In genomic region chr19:6954046-6954445, GRCm38 (mm10) we compare ENCODE assay signal across 8 mouse cellular contexts. TPM values are rescaled to one million over a fixed set of nuclear protein-coding genes. Genes with fewer than 3 reads are reported as not detected.
DNase-seq lines count a peak whose midpoint lies in the region; ATAC-seq lines count a peak whose summit lies in the region.

No protein-coding gene starts in this region.

- ATAC-seq in heart, embryonic 12.5 days (ENCODE audit: insufficient number of reproducible peaks, low FRiP score): no peak
- no peak for ATAC-seq in limb, embryonic 11.5 days (ENCODE audit: insufficient number of reproducible peaks, low FRiP score, low TSS enrichment, low read depth)
- ATAC-seq in midbrain, embryonic 15.5 days (replicated peaks): no peak
- ATAC-seq in midbrain, embryonic 16.5 days: no peak

- peaks cover 57% of the 10 kb centered on the region for H3K36me3 ChIP-seq in heart, embryonic 10.5 days
- H3K36me3 ChIP-seq in heart, embryonic 12.5 days: peaks cover 47% of the 10 kb centered on the region
- H3K36me3 ChIP-seq in limb, embryonic 11.5 days (ENCODE audit: control insufficient read depth, insufficient read depth, low read length): peaks cover 5% of the 10 kb centered on the region; the same call in 1 of the 2 replicates
- H3K36me3 ChIP-seq in midbrain, embryonic 15.5 days (replicated peaks): no peaks in the 10 kb centered on the region
- H3K36me3 ChIP-seq in midbrain, embryonic 16.5 days (ENCODE audit: control insufficient read depth, insufficient read depth, low read length): no peaks in the 10 kb centered on the region

- H3K4me3 ChIP-seq in heart, embryonic 10.5 days: peak overlapping the region; percentile 5; the same call in 1 of the 2 replicates
- no peak overlapping the region for H3K4me3 ChIP-seq in heart, embryonic 12.5 days
- no peak overlapping the region for H3K4me3 ChIP-seq in limb, embryonic 11.5 days (ENCODE audit: low read depth, low read length)
- no peak overlapping the region for H3K4me3 ChIP-seq in midbrain, embryonic 15.5 days
- H3K4me3 ChIP-seq in midbrain, embryonic 16.5 days (ENCODE audit: low read depth, low read length): no peak overlapping the region

- H3K27me3 ChIP-seq in heart, embryonic 10.5 days (ENCODE audit: insufficient read depth, poor library complexity, severe bottlenecking): no peaks in the 10 kb centered on the region
- no peaks in the 10 kb centered on the region for H3K27me3 ChIP-seq in heart, embryonic 12.5 days (replicated peaks)
- H3K27me3 ChIP-seq in limb, embryonic 11.5 days (ENCODE audit: control insufficient read depth, insufficient read depth, low read length): no peaks in the 10 kb centered on the region
- no peaks in the 10 kb centered on the region for H3K27me3 ChIP-seq in midbrain, embryonic 15.5 days (replicated peaks)
- H3K27me3 ChIP-seq in midbrain, embryonic 16.5 days (ENCODE audit: control insufficient read depth, insufficient read depth, low read depth, low read length): no peaks in the 10 kb centered on the region

- H3K4me1 ChIP-seq in heart, embryonic 10.5 days: peaks cover 53% of the 10 kb centered on the region
- H3K4me1 ChIP-seq in heart, embryonic 12.5 days (replicated peaks): peaks cover 44% of the 10 kb centered on the region
- peaks cover 9% of the 10 kb centered on the region; the same call in 1 of the 2 replicates for H3K4me1 ChIP-seq in limb, embryonic 11.5 days (ENCODE audit: control insufficient read depth, insufficient read depth, low read length)
- peaks cover 23% of the 10 kb centered on the region for H3K4me1 ChIP-seq in midbrain, embryonic 15.5 days
- H3K4me1 ChIP-seq in midbrain, embryonic 16.5 days (ENCODE audit: control insufficient read depth, insufficient read depth, low read length): peaks cover 17% of the 10 kb centered on the region

- WGBS in heart, embryonic 10.5 days: 60% methylated on average over 9 of the region's 9 CpGs
- 63% methylated on average over 9 of the region's 9 CpGs for WGBS in heart, embryonic 12.5 days
- 55% methylated on average over 9 of the region's 9 CpGs for WGBS in limb, embryonic 11.5 days
- 56% methylated on average over 9 of the region's 9 CpGs for WGBS in midbrain, embryonic 15.5 days
- 53% methylated on average over 9 of the region's 9 CpGs for WGBS in midbrain, embryonic 16.5 days

- H3K9me3 ChIP-seq in heart, embryonic 10.5 days: no peaks in the 10 kb centered on the region
- H3K9me3 ChIP-seq in heart, embryonic 12.5 days (replicated peaks): no peaks in the 10 kb centered on the region
- H3K9me3 ChIP-seq in limb, embryonic 11.5 days (ENCODE audit: control insufficient read depth, low read length): no peaks in the 10 kb centered on the region
- H3K9me3 ChIP-seq in midbrain, embryonic 15.5 days: no peaks in the 10 kb centered on the region
- H3K9me3 ChIP-seq in midbrain, embryonic 16.5 days (replicated peaks; ENCODE audit: control insufficient read depth, low read length, poor library complexity, severe bottlenecking): no peaks in the 10 kb centered on the region

- no peak overlapping the region for H3K4me2 ChIP-seq in heart, embryonic 12.5 days
- H3K4me2 ChIP-seq in limb, embryonic 11.5 days (ENCODE audit: low read depth, severe bottlenecking): 0 out of 2 replicates have a peak overlapping the region, but pooled peaks have one; percentile 2
- H3K4me2 ChIP-seq in midbrain, embryonic 15.5 days: no peak overlapping the region
- no peak overlapping the region for H3K4me2 ChIP-seq in midbrain, embryonic 16.5 days (ENCODE audit: low read length)

- peak overlapping the region; percentile 59; the same call in 1 of the 2 replicates for H3K27ac ChIP-seq in heart, embryonic 10.5 days
- H3K27ac ChIP-seq in heart, embryonic 12.5 days (ENCODE audit: poor library complexity, severe bottlenecking): no peak overlapping the region
- no peak overlapping the region for H3K27ac ChIP-seq in limb, embryonic 11.5 days (replicated peaks; ENCODE audit: low read depth, low read length)
- no peak overlapping the region for H3K27ac ChIP-seq in midbrain, embryonic 15.5 days
- H3K27ac ChIP-seq in midbrain, embryonic 16.5 days (ENCODE audit: low read length): no peak overlapping the region

- no peak overlapping the region for H3K9ac ChIP-seq in heart, embryonic 12.5 days
- no peak overlapping the region for H3K9ac ChIP-seq in limb, embryonic 11.5 days (ENCODE audit: low read length)
- no peak overlapping the region for H3K9ac ChIP-seq in midbrain, embryonic 15.5 days
- no peak overlapping the region for H3K9ac ChIP-seq in midbrain, embryonic 16.5 days (ENCODE audit: low read depth, low read length)

- DNase-seq in heart, embryonic 10.5 days (ENCODE audit: low spot score): no peak
- DNase-seq in A20 (ENCODE audit: low read depth, low spot score): peak; percentile 47
- peak; percentile 29 for DNase-seq in ZHBTc4 (ENCODE audit: low read depth, low spot score)
- peak; percentile 39 for DNase-seq in limb, embryonic 11.5 days (ENCODE audit: low spot score)
- DNase-seq in T-cell, adult 2 months (ENCODE audit: low spot score): no peak

RNA-seq across cellular contexts. Expression of gene Gpr137, which starts 11.8 kb away (rescaled TPM):
- 20.3 and 23.3 TPM in 2 replicates for polyA plus RNA-seq in heart, embryonic 10.5 days (2016; fragmentation: Nextera tagmentation; extraction: Ambion mirVana)
- 21.0 and 23.7 TPM in 2 replicates for polyA plus RNA-seq in heart, embryonic 12.5 days (2016; fragmentation: Nextera tagmentation; extraction: Ambion mirVana)
- polyA plus RNA-seq in limb, embryonic 11.5 days (2014; fragmentation: Nextera tagmentation; extraction: Ambion mirVana): 19.1 and 22.6 TPM in 2 replicates
- polyA plus RNA-seq in midbrain, embryonic 15.5 days (2015; fragmentation: Nextera tagmentation; extraction: Ambion mirVana): 70.2 and 70.5 TPM in 2 replicates
- 68.8 and 69.7 TPM in 2 replicates for polyA plus RNA-seq in midbrain, embryonic 16.5 days (2015; fragmentation: Nextera tagmentation; extraction: Ambion mirVana)

RNA-seq across cellular contexts. Expression of gene Bad, which starts 12.4 kb away (rescaled TPM):
- polyA plus RNA-seq in heart, embryonic 10.5 days (2016; fragmentation: Nextera tagmentation; extraction: Ambion mirVana): 61.3 and 62.0 TPM in 2 replicates
- polyA plus RNA-seq in heart, embryonic 12.5 days (2016; fragmentation: Nextera tagmentation; extraction: Ambion mirVana): 53.4 and 54.5 TPM in 2 replicates
- 50.2 and 51.7 TPM in 2 replicates for polyA plus RNA-seq in limb, embryonic 11.5 days (2014; fragmentation: Nextera tagmentation; extraction: Ambion mirVana)
- 93.9 and 96.1 TPM in 2 replicates for polyA plus RNA-seq in midbrain, embryonic 15.5 days (2015; fragmentation: Nextera tagmentation; extraction: Ambion mirVana)
- 84.7 and 92.5 TPM in 2 replicates for polyA plus RNA-seq in midbrain, embryonic 16.5 days (2015; fragmentation: Nextera tagmentation; extraction: Ambion mirVana)

RNA-seq across cellular contexts. Expression of gene Kcnk4, which starts 19.7 kb away (rescaled TPM):
- 0.25 and 0.32 TPM in 2 replicates for polyA plus RNA-seq in heart, embryonic 10.5 days (2016; fragmentation: Nextera tagmentation; extraction: Ambion mirVana)
- 0.14 and 0.29 TPM in 2 replicates for polyA plus RNA-seq in heart, embryonic 12.5 days (2016; fragmentation: Nextera tagmentation; extraction: Ambion mirVana)
- 0.24 and 0.31 TPM in 2 replicates for polyA plus RNA-seq in limb, embryonic 11.5 days (2014; fragmentation: Nextera tagmentation; extraction: Ambion mirVana)
- 4.7 and 5.0 TPM in 2 replicates for polyA plus RNA-seq in midbrain, embryonic 15.5 days (2015; fragmentation: Nextera tagmentation; extraction: Ambion mirVana)
- 7.7 and 11.7 TPM in 2 replicates for polyA plus RNA-seq in midbrain, embryonic 16.5 days (2015; fragmentation: Nextera tagmentation; extraction: Ambion mirVana)

RNA-seq across cellular contexts. Expression of gene Ppp1r14b, which starts 20.7 kb away (rescaled TPM):
- 169 and 191 TPM in 2 replicates for polyA plus RNA-seq in heart, embryonic 10.5 days (2016; fragmentation: Nextera tagmentation; extraction: Ambion mirVana)
- polyA plus RNA-seq in heart, embryonic 12.5 days (2016; fragmentation: Nextera tagmentation; extraction: Ambion mirVana): 194 and 198 TPM in 2 replicates
- 282 and 293 TPM in 2 replicates for polyA plus RNA-seq in limb, embryonic 11.5 days (2014; fragmentation: Nextera tagmentation; extraction: Ambion mirVana)
- polyA plus RNA-seq in midbrain, embryonic 15.5 days (2015; fragmentation: Nextera tagmentation; extraction: Ambion mirVana): 188 and 196 TPM in 2 replicates
- 111 and 136 TPM in 2 replicates for polyA plus RNA-seq in midbrain, embryonic 16.5 days (2015; fragmentation: Nextera tagmentation; extraction: Ambion mirVana)

RNA-seq across cellular contexts. Expression of gene Plcb3, which starts 22.2 kb away (rescaled TPM):
- 26.1 and 31.9 TPM in 2 replicates for polyA plus RNA-seq in heart, embryonic 10.5 days (2016; fragmentation: Nextera tagmentation; extraction: Ambion mirVana)
- polyA plus RNA-seq in heart, embryonic 12.5 days (2016; fragmentation: Nextera tagmentation; extraction: Ambion mirVana): 26.6 and 28.9 TPM in 2 replicates
- polyA plus RNA-seq in limb, embryonic 11.5 days (2014; fragmentation: Nextera tagmentation; extraction: Ambion mirVana): 24.4 and 27.7 TPM in 2 replicates
- 11.3 TPM in 2 replicates for polyA plus RNA-seq in midbrain, embryonic 15.5 days (2015; fragmentation: Nextera tagmentation; extraction: Ambion mirVana)
- polyA plus RNA-seq in midbrain, embryonic 16.5 days (2015; fragmentation: Nextera tagmentation; extraction: Ambion mirVana): 9.7 and 10.7 TPM in 2 replicates

Comparison
In these comparisons a context has a peak if more than half of its experiments do, and no peak if none do; other contexts are left out.
1. DNase-seq: peak in A20 (single experiment), ZHBTc4 (single experiment) and limb, embryonic 11.5 days (single experiment); none in heart, embryonic 10.5 days (single experiment) and T-cell, adult 2 months (single experiment).